Mouse (Mus musculus) liver, adult (tissue): ENCODE results near the gene Pigu.

Experiments
- GATA4 ChIP-seq: IDR thresholded peaks from 2 replicates; pipeline ENCODE4 v1.6.1; 2014; ENCODE audit warnings: mild to moderate bottlenecking, low read length; ENCODE audit not compliant: insufficient replicate concordance

The Pigu gene

DNA sequence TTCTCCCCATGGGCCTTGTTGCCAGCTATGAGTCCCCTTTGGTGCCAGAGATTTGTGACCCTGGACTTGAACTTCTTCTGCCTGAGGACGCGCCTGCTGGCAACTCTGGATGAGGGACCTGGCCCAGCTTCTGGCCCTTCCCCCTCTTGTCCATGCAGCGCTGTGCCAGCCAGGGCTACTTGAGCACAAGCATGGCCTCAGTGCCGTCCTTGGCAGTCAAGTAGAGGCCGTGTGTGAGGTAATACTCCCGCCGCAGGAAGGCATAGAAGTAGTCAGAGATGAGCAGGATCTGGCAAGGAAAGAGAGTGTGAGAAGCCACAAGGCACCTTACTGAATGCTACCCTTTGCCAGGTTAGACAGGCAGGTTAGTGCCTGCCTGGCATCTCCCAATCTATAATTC is 78.9 kb downstream of the Pigu start:
- no peak for TF ChIP-seq GATA4

DNA sequence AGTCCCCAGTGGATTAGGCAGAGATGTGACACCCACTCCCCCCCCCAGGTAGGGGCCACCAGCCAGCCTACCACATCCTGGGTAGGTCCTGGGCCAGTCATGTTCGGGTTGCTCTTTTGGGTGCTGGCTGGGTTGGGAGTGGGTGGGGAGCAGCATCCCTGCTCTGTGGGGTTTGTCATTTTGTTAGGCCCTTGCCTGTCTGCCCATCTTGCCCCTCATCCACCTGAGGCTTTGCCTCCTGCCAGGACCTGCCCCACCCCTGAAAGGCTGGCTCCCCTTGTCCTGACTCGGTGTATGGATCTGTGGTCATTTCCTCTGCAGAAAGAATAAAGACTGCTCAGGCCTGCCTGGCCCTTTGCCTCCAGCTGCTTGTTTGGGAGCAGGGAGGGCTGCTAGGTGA is 79.5 kb downstream of the Pigu start:
- no peak for TF ChIP-seq GATA4

GRCm38 (mm10) chr2:155276621-155277175 is 80.5 kb downstream of the Pigu start:
- no peak for TF ChIP-seq GATA4

- TF ChIP-seq GATA4, result no peak
These were observed 81.0 kb downstream of the Pigu start, which contains the start of gene Map1lc3a for GRCm38 (mm10) chr2:155276195-155276594. Gene Map1lc3a, plus strand, starts transcription at chr2:155276297.

GRCm38 (mm10) chr2:155273603-155274002 is 83.6 kb downstream of the Pigu start:
- TF ChIP-seq GATA4, result no peak

- no peak for TF ChIP-seq GATA4
These were observed 84.6 kb downstream of the Pigu start for GRCm38 (mm10) chr2:155272396-155273170.

DNA sequence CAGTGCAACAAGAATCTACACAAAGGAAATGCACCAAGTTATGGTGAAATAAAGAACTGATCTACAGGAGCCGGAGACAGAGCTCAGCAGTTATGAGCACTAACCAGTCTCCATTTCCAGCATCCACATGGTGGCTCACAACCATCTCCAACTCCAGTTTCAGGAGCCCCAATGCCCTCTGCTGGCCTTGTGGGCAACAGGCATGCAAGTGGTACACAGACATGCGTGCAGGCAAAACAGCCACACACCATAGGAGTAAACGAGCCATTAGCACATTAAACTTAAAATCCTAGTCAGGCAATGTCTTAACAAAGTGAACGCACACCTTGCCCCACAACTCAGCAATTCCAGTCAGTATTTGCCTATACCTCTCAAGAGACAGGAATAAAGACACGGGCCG is 85.3 kb downstream of the Pigu start:
- TF ChIP-seq GATA4, result no peak

DNA sequence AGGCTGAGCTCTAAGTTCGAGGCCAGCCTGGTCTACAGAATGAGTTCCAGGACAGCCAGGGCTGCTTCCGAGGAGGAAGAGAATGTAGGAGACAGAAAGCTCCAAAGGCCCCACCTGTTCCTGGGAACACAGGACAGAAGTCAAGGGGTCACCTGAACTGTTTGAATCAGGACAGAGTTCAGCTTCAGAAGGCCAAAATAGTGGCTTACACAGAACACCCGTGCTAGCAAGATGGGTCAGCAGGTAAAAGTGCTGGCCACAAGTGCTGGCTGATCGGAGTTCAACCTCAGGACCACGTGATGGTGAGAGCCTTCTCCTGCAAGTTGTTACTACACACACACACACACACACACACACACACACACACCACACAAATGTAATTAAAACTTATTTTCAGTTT is 90.3 kb downstream of the Pigu start:
- TF ChIP-seq GATA4, result no peak

GRCm38 (mm10) chr2:155265526-155265925 is 91.7 kb downstream of the Pigu start:
- TF ChIP-seq GATA4, result no peak

GRCm38 (mm10) chr2:155249588-155249987 is 107.6 kb downstream of the Pigu start:
- no peak for TF ChIP-seq GATA4

DNA sequence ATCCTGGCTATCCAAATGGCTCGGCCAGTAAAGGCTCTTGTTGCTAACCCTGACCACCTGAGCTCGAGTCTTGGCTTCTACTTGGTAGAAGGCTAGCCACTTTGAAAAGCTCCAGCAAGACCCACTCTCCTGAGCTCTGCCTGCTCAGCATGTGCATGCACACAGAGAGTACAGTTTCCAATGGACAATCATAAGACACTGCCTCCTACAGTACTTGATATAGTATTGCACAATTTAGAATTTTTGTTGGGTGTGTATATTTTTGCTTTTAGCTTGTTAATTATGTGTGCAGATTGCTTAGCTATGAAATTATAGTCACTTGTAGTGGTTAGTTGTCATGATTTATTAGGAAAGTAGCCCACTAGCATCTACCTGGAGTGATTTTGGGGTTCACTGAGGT is 108.5 kb downstream of the Pigu start:
- no peak for TF ChIP-seq GATA4

DNA sequence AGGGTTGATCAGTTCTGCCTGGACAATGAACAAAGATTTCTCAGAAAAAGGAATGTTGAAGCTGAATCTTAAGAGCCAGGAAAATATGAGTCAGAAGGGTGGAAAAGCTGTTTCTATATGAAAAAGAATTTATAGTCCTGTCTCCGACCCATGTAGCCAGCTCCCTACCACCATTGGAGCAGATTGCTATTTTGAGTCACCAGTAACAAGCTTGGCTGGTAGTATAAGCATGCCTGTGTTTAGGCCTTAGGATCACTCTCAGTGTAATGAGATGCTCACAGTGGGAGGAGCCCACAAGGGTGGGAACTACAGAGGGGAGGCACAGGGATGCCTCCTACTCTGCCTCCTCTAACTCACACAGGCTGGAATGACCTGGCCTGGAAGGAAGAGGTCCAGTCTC is 109.0 kb downstream of the Pigu start:
- TF ChIP-seq GATA4, result no peak

- TF ChIP-seq GATA4, result no peak
These were observed 111.0 kb downstream of the Pigu start for GRCm38 (mm10) chr2:155246231-155246630.

- TF ChIP-seq GATA4, result no peak
These were observed 114.9 kb downstream of the Pigu start for GRCm38 (mm10) chr2:155242296-155242855.

DNA sequence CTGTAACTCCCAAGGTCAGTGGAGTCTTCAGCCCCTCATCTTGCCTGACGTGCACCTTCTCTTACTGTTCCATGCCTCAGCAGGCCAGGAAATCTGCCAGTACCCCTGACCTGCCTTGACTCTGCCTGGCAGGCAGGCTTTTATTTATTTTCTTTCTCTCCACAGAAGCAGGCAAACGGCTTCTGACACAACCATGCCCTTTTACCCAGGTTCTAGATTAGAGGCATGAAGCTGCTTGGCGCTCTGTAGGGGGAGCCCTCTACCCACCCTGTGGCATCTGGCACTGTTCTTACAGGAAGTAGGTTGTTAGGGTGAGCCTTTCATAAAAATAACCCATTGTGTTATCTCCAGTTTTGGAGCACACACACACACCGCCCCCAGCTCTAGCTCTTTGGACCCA is 116.3 kb downstream of the Pigu start:
- no peak for TF ChIP-seq GATA4

DNA sequence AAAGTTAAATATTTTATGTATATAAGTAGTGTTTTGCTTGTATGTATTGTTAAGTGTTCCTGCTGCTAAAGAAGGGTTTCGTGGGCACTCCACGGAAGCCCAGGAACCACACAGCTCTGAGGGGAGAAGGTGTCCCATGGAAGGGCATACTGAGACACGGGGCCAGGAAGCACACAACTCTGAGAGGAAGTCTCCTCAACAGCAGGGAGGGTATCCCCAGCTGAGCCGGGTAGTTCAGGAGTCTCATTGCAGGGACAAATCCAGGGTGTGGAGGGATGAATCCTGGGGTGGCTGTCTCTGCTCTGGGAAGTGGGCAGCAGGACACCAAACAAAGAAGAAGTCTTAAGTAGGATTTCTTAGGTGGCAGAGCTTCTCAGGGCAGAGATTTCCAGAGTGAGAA is 120.0 kb downstream of the Pigu start:
- no peak for TF ChIP-seq GATA4
